Mouse (Mus musculus): ENCODE measurements around the gene Slit3. TPM values are rescaled to one million over a fixed set of nuclear protein-coding genes. Genes with fewer than 3 reads are reported as not detected.

Gene Slit3
- polyA plus RNA-seq, 1 experiment from 2014 or later, result 28.0 TPM

- no peak overlapping the region for H3K9ac ChIP-seq
- H3K36me3 ChIP-seq, result no peaks in the 10 kb centered on the region
- H3K4me2 ChIP-seq, result no peak overlapping the region
- 66% methylated on average over 10 of the region's 10 CpGs for WGBS
- ATAC-seq (ENCODE audit: insufficient number of reproducible peaks, insufficient read depth, low FRiP score, low TSS enrichment, low read depth), result no peak
- H3K4me3 ChIP-seq, result no peak overlapping the region
- H3K27me3 ChIP-seq, result no peaks in the 10 kb centered on the region; the same call in 1 of the 2 replicates
- H3K27ac ChIP-seq, result no peak overlapping the region
- H3K4me1 ChIP-seq, result peaks cover 33% of the 10 kb centered on the region
- H3K9me3 ChIP-seq, result no peaks in the 10 kb centered on the region
Observed at GRCm38 (mm10) chr11:35203673-35204072, 82.6 kb downstream of the Slit3 start.

GRCm38 (mm10) chr11:35204084-35204483 lies 83.1 kb downstream of the Slit3 start:
- no peak overlapping the region for H3K27ac ChIP-seq
- ATAC-seq (ENCODE audit: insufficient number of reproducible peaks, insufficient read depth, low FRiP score, low TSS enrichment, low read depth), result no peak
- H3K27me3 ChIP-seq, result no peaks in the 10 kb centered on the region; the same call in 1 of the 2 replicates
- no peak overlapping the region for H3K4me2 ChIP-seq
- no peaks in the 10 kb centered on the region for H3K9me3 ChIP-seq
- H3K36me3 ChIP-seq, result no peaks in the 10 kb centered on the region
- H3K4me1 ChIP-seq, result peaks cover 33% of the 10 kb centered on the region
- no peak overlapping the region for H3K9ac ChIP-seq
- WGBS, result 51% methylated on average over 9 of the region's 9 CpGs
- H3K4me3 ChIP-seq, result no peak overlapping the region

GRCm38 (mm10) chr11:35210728-35211682 lies 90.0 kb downstream of the Slit3 start:
- no peak overlapping the region for H3K4me2 ChIP-seq
- H3K36me3 ChIP-seq, result peaks cover 6% of the 10 kb centered on the region; the same call in 1 of the 2 replicates
- no peaks in the 10 kb centered on the region for H3K27me3 ChIP-seq
- no peaks in the 10 kb centered on the region for H3K9me3 ChIP-seq
- 50% methylated on average over 14 of the region's 14 CpGs for WGBS
- ATAC-seq (ENCODE audit: insufficient number of reproducible peaks, insufficient read depth, low FRiP score, low TSS enrichment, low read depth), result no peak
- H3K9ac ChIP-seq, result no peak overlapping the region
- peaks cover 43% of the 10 kb centered on the region for H3K4me1 ChIP-seq
- H3K4me3 ChIP-seq, result no peak overlapping the region
- no peak overlapping the region for H3K27ac ChIP-seq

- H3K4me1 ChIP-seq, result peaks cover 39% of the 10 kb centered on the region
- no peaks in the 10 kb centered on the region for H3K36me3 ChIP-seq
- no peaks in the 10 kb centered on the region for H3K9me3 ChIP-seq
- peak; percentile 53; the same call in 1 of the 2 replicates for ATAC-seq (ENCODE audit: insufficient number of reproducible peaks, insufficient read depth, low FRiP score, low TSS enrichment, low read depth)
- no peak overlapping the region for H3K4me2 ChIP-seq
- no peak overlapping the region for H3K27ac ChIP-seq
- 26% methylated on average over 4 of the region's 4 CpGs for WGBS
- peaks cover 11% of the 10 kb centered on the region; the same call in 1 of the 2 replicates for H3K27me3 ChIP-seq
- H3K4me3 ChIP-seq, result no peak overlapping the region
- no peak overlapping the region for H3K9ac ChIP-seq
Observed at GRCm38 (mm10) chr11:35224025-35224424, 103.0 kb downstream of the Slit3 start.

GRCm38 (mm10) chr11:35231361-35232090 lies 110.5 kb downstream of the Slit3 start:
- Histone ChIP-seq H3K9me3 (no peaks in the 10 kb centered on the region), H3K36me3 (no peaks in the 10 kb centered on the region), H3K4me1 (peaks cover 46% of the 10 kb centered on the region), H3K27me3 (0 out of 2 replicates have a peak, but pooled peaks cover 3% of the 10 kb centered on the region), H3K4me3 (no peak overlapping the region), H3K4me2 (no peak overlapping the region), H3K27ac (no peak overlapping the region), H3K9ac (no peak overlapping the region)
- no peak for ATAC-seq (ENCODE audit: insufficient number of reproducible peaks, insufficient read depth, low FRiP score, low TSS enrichment, low read depth)
- 72% methylated on average over 10 of the region's 10 CpGs for WGBS

- no peaks in the 10 kb centered on the region for H3K36me3 ChIP-seq
- H3K4me3 ChIP-seq, result no peak overlapping the region
- H3K9me3 ChIP-seq, result no peaks in the 10 kb centered on the region
- H3K27me3 ChIP-seq, result no peaks in the 10 kb centered on the region
- no peak overlapping the region for H3K9ac ChIP-seq
- 89% methylated on average over 4 of the region's 4 CpGs for WGBS
- no peak overlapping the region for H3K27ac ChIP-seq
- no peak overlapping the region for H3K4me2 ChIP-seq
- peaks cover 41% of the 10 kb centered on the region for H3K4me1 ChIP-seq
- ATAC-seq (ENCODE audit: insufficient number of reproducible peaks, insufficient read depth, low FRiP score, low TSS enrichment, low read depth), result no peak
Observed at GRCm38 (mm10) chr11:35232321-35232720, 111.3 kb downstream of the Slit3 start.

- Histone ChIP-seq H3K4me3 (no peak overlapping the region), H3K36me3 (no peaks in the 10 kb centered on the region), H3K4me1 (peaks cover 51% of the 10 kb centered on the region), H3K9me3 (no peaks in the 10 kb centered on the region), H3K27me3 (no peaks in the 10 kb centered on the region), H3K27ac (no peak overlapping the region), H3K9ac (no peak overlapping the region), H3K4me2 (no peak overlapping the region)
- WGBS, result 90% methylated on average over 7 of the region's 7 CpGs
- ATAC-seq (ENCODE audit: insufficient number of reproducible peaks, insufficient read depth, low FRiP score, low TSS enrichment, low read depth), result no peak
Observed at GRCm38 (mm10) chr11:35241379-35241778, 120.4 kb downstream of the Slit3 start.

- peak; percentile 60; the same call in 1 of the 2 replicates for ATAC-seq (ENCODE audit: insufficient number of reproducible peaks, insufficient read depth, low FRiP score, low TSS enrichment, low read depth)
- Histone ChIP-seq H3K36me3 (no peaks in the 10 kb centered on the region), H3K9ac (0 out of 2 replicates have a peak overlapping the region, but pooled peaks have one; percentile 21), H3K4me1 (peaks cover 66% of the 10 kb centered on the region), H3K9me3 (no peaks in the 10 kb centered on the region), H3K4me3 (no peak overlapping the region), H3K27me3 (no peaks in the 10 kb centered on the region), H3K4me2 (peak overlapping the region; percentile 53), H3K27ac (peak overlapping the region; percentile 88)
- 20% methylated on average over 9 of the region's 9 CpGs for WGBS
Observed at GRCm38 (mm10) chr11:35243597-35243996, 122.6 kb downstream of the Slit3 start.

GRCm38 (mm10) chr11:35244526-35244925 lies 123.5 kb downstream of the Slit3 start:
- no peak for ATAC-seq (ENCODE audit: insufficient number of reproducible peaks, insufficient read depth, low FRiP score, low TSS enrichment, low read depth)
- Histone ChIP-seq H3K27ac (peak overlapping the region; percentile 62; the same call in 1 of the 2 replicates), H3K36me3 (no peaks in the 10 kb centered on the region), H3K9ac (no peak overlapping the region), H3K4me3 (no peak overlapping the region), H3K27me3 (no peaks in the 10 kb centered on the region), H3K4me1 (peaks cover 69% of the 10 kb centered on the region), H3K4me2 (no peak overlapping the region), H3K9me3 (no peaks in the 10 kb centered on the region)
- WGBS, result 82% methylated on average over 7 of the region's 7 CpGs

- no peaks in the 10 kb centered on the region for H3K36me3 ChIP-seq
- no peaks in the 10 kb centered on the region for H3K9me3 ChIP-seq
- no peaks in the 10 kb centered on the region for H3K27me3 ChIP-seq
- H3K4me3 ChIP-seq, result no peak overlapping the region
- WGBS, result 40% methylated on average over 3 of the region's 3 CpGs
- peaks cover 74% of the 10 kb centered on the region for H3K4me1 ChIP-seq
- peak; percentile 21; the same call in 1 of the 2 replicates for ATAC-seq (ENCODE audit: insufficient number of reproducible peaks, insufficient read depth, low FRiP score, low TSS enrichment, low read depth)
- no peak overlapping the region for H3K4me2 ChIP-seq
- no peak overlapping the region for H3K9ac ChIP-seq
- H3K27ac ChIP-seq, result no peak overlapping the region
Observed at GRCm38 (mm10) chr11:35246623-35247022, 125.6 kb downstream of the Slit3 start.

GRCm38 (mm10) chr11:35248088-35248487 lies 127.1 kb downstream of the Slit3 start:
- 39% methylated on average over 5 of the region's 5 CpGs for WGBS
- Histone ChIP-seq H3K9ac (no peak overlapping the region), H3K9me3 (no peaks in the 10 kb centered on the region), H3K4me3 (no peak overlapping the region), H3K4me1 (peaks cover 61% of the 10 kb centered on the region), H3K27ac (peak overlapping the region; percentile 51; the same call in 1 of the 2 replicates), H3K4me2 (no peak overlapping the region), H3K36me3 (no peaks in the 10 kb centered on the region), H3K27me3 (no peaks in the 10 kb centered on the region)
- no peak for ATAC-seq (ENCODE audit: insufficient number of reproducible peaks, insufficient read depth, low FRiP score, low TSS enrichment, low read depth)

All from embryonic facial prominence, embryonic 13.5 days (tissue).